Mouse (Mus musculus) kidney, adult 2 months (tissue): ENCODE measurements around the gene Vsir. TPM values are rescaled to one million over a fixed set of nuclear protein-coding genes. Genes with fewer than 3 reads are reported as not detected.

Experiments used
- DNase-seq: peaks from one replicate; pipeline ENCODE4 v3.0.0; 2021
- H3K27ac ChIP-seq: fragments of 200-500 bp; 2 replicates; pipeline ENCODE4 v1.5.1; 2012; ENCODE audit warnings: low read depth, low read length, control low read depth, inconsistent platforms; ENCODE audit not compliant: insufficient read depth
- H3K27me3 ChIP-seq: fragments of 200-500 bp; replicated peaks from 2 replicates; pipeline ENCODE4 v1.6.1; 2012; ENCODE audit warnings: mild to moderate bottlenecking, moderate library complexity, low read length, inconsistent platforms; ENCODE audit not compliant: control insufficient read depth, insufficient read depth
- H3K36me3 ChIP-seq: fragments of 200-500 bp; 2 replicates; pipeline ENCODE4 v1.6.1; 2012; ENCODE audit warnings: mild to moderate bottlenecking, moderate library complexity, low read length, inconsistent platforms; ENCODE audit not compliant: control insufficient read depth, insufficient read depth
- H3K4me1 ChIP-seq: fragments of 200-500 bp; 2 replicates; pipeline ENCODE4 v1.6.1; 2011; ENCODE audit warnings: low read length; ENCODE audit not compliant: control insufficient read depth, insufficient read depth
- H3K4me3 ChIP-seq: fragments of 200-500 bp; 2 replicates; pipeline ENCODE4 v1.5.1; 2011; ENCODE audit warnings: mild to moderate bottlenecking, low read depth, low read length, control low read depth; ENCODE audit not compliant: insufficient read depth
- CTCF ChIP-seq: fragments of 200-500 bp; conservative IDR thresholded peaks from 2 replicates; pipeline ENCODE4 v1.5.1; 2011; ENCODE audit warnings: low read depth, mild to moderate bottlenecking, control low read depth, low read length, moderate library complexity, mixed read lengths; ENCODE audit not compliant: insufficient read depth, insufficient read length
- POLR2A ChIP-seq: fragments of 200-500 bp; IDR thresholded peaks from one replicate; pipeline ENCODE4 v1.6.1; 2011; ENCODE audit warnings: low read depth, low read length, control low read depth
- WGBS: fragments of 180-500 bp; shearing (Covaris S2); methylation state at CpG from one replicate; pipeline ENCODE4 v1.1.7; 2018; 5-methylcytosine and 5-hydroxymethylcytosine counted together
- polyA plus RNA-seq: library from polyadenylated mRNA; depleted of rRNA; stranded (reverse); fragments of >200 nt; gene quantifications from 2 replicates; pipeline ENCODE4 v1.2.3, GENCODE M21; 2012

Vsir gene
- polyA plus RNA-seq, 1 experiment: 20.8 TPM

- TF ChIP-seq POLR2A (no peak), CTCF (no peak)
- WGBS: 47% methylated on average over 2 of the region's 2 CpGs
- DNase-seq: no peak
- no peak overlapping the region for H3K27ac ChIP-seq
- H3K27me3 ChIP-seq: no peaks in the 10 kb centered on the region; the same call in 1 of the 2 replicates
- no peaks in the 10 kb centered on the region for H3K36me3 ChIP-seq
- H3K4me1 ChIP-seq: no peaks in the 10 kb centered on the region
- no peak overlapping the region for H3K4me3 ChIP-seq
Measured at GRCm38 (mm10) chr10:60362310-60362628, 15.6 kb downstream of the Vsir start.

- 82% methylated on average over 6 of the region's 6 CpGs for WGBS
- no peaks in the 10 kb centered on the region; the same call in 1 of the 2 replicates for H3K27me3 ChIP-seq
- no peak for TF ChIP-seq POLR2A
- TF ChIP-seq CTCF: no peak
Measured at GRCm38 (mm10) chr10:60363426-60363825, 16.8 kb downstream of the Vsir start.

GRCm38 (mm10) chr10:60367145-60367544, 20.5 kb downstream of the Vsir start:
- TF ChIP-seq POLR2A: no peak
- TF ChIP-seq CTCF: no peak
- Histone ChIP-seq H3K4me1 (no peaks in the 10 kb centered on the region), H3K27me3 (no peaks in the 10 kb centered on the region; the same call in 1 of the 2 replicates), H3K36me3 (no peaks in the 10 kb centered on the region), H3K4me3 (no peak overlapping the region), H3K27ac (no peak overlapping the region)
- no peak for DNase-seq
- WGBS: 84% methylated on average over 2 of the region's 2 CpGs

More at GRCm38 (mm10) chr10:60363426-60363825, 16.8 kb downstream of the Vsir start:
- Histone ChIP-seq H3K4me3 (no peak overlapping the region), H3K27ac (no peak overlapping the region), H3K36me3 (no peaks in the 10 kb centered on the region), H3K4me1 (no peaks in the 10 kb centered on the region)
- no peak for DNase-seq

- Histone ChIP-seq H3K4me3 (no peak overlapping the region), H3K27ac (no peak overlapping the region), H3K4me1 (no peaks in the 10 kb centered on the region), H3K27me3 (no peaks in the 10 kb centered on the region; the same call in 1 of the 2 replicates), H3K36me3 (no peaks in the 10 kb centered on the region)
- WGBS: 61% methylated on average over 4 of the region's 4 CpGs
- TF ChIP-seq CTCF: no peak
- no peak for TF ChIP-seq POLR2A
- DNase-seq: no peak
Measured at GRCm38 (mm10) chr10:60367904-60368303, 21.3 kb downstream of the Vsir start.

- Histone ChIP-seq H3K4me1 (no peaks in the 10 kb centered on the region), H3K4me3 (no peak overlapping the region), H3K36me3 (no peaks in the 10 kb centered on the region), H3K27me3 (no peaks in the 10 kb centered on the region), H3K27ac (no peak overlapping the region)
- DNase-seq: no peak
- 84% methylated on average over 6 of the region's 6 CpGs for WGBS
- TF ChIP-seq CTCF: no peak
- no peak for TF ChIP-seq POLR2A
Measured at GRCm38 (mm10) chr10:60369405-60369804, 22.8 kb downstream of the Vsir start.

- no peaks in the 10 kb centered on the region for H3K27me3 ChIP-seq
- DNase-seq: no peak
- no peak for TF ChIP-seq CTCF
- no peak for TF ChIP-seq POLR2A
- H3K4me1 ChIP-seq: no peaks in the 10 kb centered on the region
- H3K4me3 ChIP-seq: no peak overlapping the region
- no peaks in the 10 kb centered on the region for H3K36me3 ChIP-seq
- H3K27ac ChIP-seq: no peak overlapping the region
- 75% methylated on average over 2 of the region's 2 CpGs for WGBS
Measured at GRCm38 (mm10) chr10:60370098-60370497, 23.4 kb downstream of the Vsir start.

- DNase-seq: no peak
- 69% methylated on average over 5 of the region's 5 CpGs for WGBS
- H3K27ac ChIP-seq: no peak overlapping the region
- no peaks in the 10 kb centered on the region for H3K27me3 ChIP-seq
- TF ChIP-seq CTCF (no peak), POLR2A (no peak)
- H3K4me3 ChIP-seq: no peak overlapping the region
- no peaks in the 10 kb centered on the region for H3K4me1 ChIP-seq
- no peaks in the 10 kb centered on the region for H3K36me3 ChIP-seq
Measured at GRCm38 (mm10) chr10:60370601-60371061, 24.0 kb downstream of the Vsir start.

- 75% methylated on average over 5 of the region's 5 CpGs for WGBS
- Histone ChIP-seq H3K27ac (no peak overlapping the region), H3K4me3 (no peak overlapping the region), H3K27me3 (no peaks in the 10 kb centered on the region), H3K4me1 (no peaks in the 10 kb centered on the region), H3K36me3 (no peaks in the 10 kb centered on the region)
- TF ChIP-seq CTCF (no peak), POLR2A (no peak)
- DNase-seq: no peak
Measured at GRCm38 (mm10) chr10:60371596-60372386, 25.1 kb downstream of the Vsir start.
